Mouse (Mus musculus) heart, embryonic 14.5 days (tissue): ENCODE data around the gene Psme4. TPM values are rescaled to one million over a fixed set of nuclear protein-coding genes. Genes with fewer than 3 reads are reported as not detected.
"Not testable (repeated sequence)": the region's sequence is repeated elsewhere in the genome, so short reads cannot be mapped to it uniquely, and the experiment has no call there.

Source experiments
- ATAC-seq: fragments of 200-750 bp; cut with Nextera tagmentation; 2 replicates; pipeline ENCODE4 v1.8.0; 2017; ENCODE audit warnings: low read depth, moderate TSS enrichment; ENCODE audit not compliant: insufficient number of reproducible peaks, insufficient read depth, low FRiP score
- H3K27ac ChIP-seq, 2 experiments: fragments of 200-500 bp in 1 of 2; fragments of 300-500 bp in 1 of 2; sonication (generic) in 1 of 2; replicated peaks in 1 of 2; 2 replicates each; pipeline ENCODE4 v1.5.1; 2012 to 2014; ENCODE audit warnings: low read depth in 2 of 2, low read length in 2 of 2, control low read depth in 1 of 2, mild to moderate bottlenecking in 1 of 2, mixed read lengths in 1 of 2; ENCODE audit not compliant: control insufficient read depth in 1 of 2, insufficient read depth in 1 of 2
- H3K27me3 ChIP-seq: fragments of 300-500 bp; sonication (generic); 2 replicates; pipeline ENCODE4 v1.6.1; 2014; ENCODE audit warnings: mild to moderate bottlenecking, low read length, control low read depth; ENCODE audit not compliant: control insufficient read depth, insufficient read depth
- H3K36me3 ChIP-seq: fragments of 300-500 bp; sonication (generic); 2 replicates; pipeline ENCODE4 v1.6.1; 2014; ENCODE audit warnings: mild to moderate bottlenecking, control low read depth, low read length, mixed read lengths; ENCODE audit not compliant: control insufficient read depth, insufficient read depth
- H3K4me1 ChIP-seq, 2 experiments: fragments of 200-500 bp in 1 of 2; fragments of 300-500 bp in 1 of 2; sonication (generic) in 1 of 2; 2 replicates each; pipeline ENCODE4 v1.6.1; 2012 to 2014; ENCODE audit warnings: low read length in 2 of 2, control low read depth in 1 of 2, mixed read lengths in 1 of 2; ENCODE audit not compliant: control insufficient read depth in 2 of 2, insufficient read depth in 2 of 2
- H3K4me2 ChIP-seq: fragments of 300-500 bp; sonication (generic); 2 replicates; pipeline ENCODE4 v1.6.1; 2014; ENCODE audit warnings: mild to moderate bottlenecking, low read length
- H3K4me3 ChIP-seq, 2 experiments: fragments of 200-500 bp in 1 of 2; fragments of 300-500 bp in 1 of 2; sonication (generic) in 1 of 2; 2 replicates each; pipeline ENCODE4 v1.5.1; 2012 to 2014; ENCODE audit warnings: low read length in 2 of 2, mild to moderate bottlenecking in 2 of 2, control low read depth in 1 of 2, low read depth in 1 of 2, moderate library complexity in 1 of 2; ENCODE audit not compliant: control insufficient read depth in 1 of 2, insufficient read depth in 1 of 2
- H3K9ac ChIP-seq: fragments of 300-500 bp; sonication (generic); 2 replicates; pipeline ENCODE4 v1.6.1; 2014; ENCODE audit warnings: mild to moderate bottlenecking, low read length
- H3K9me3 ChIP-seq: fragments of 300-500 bp; sonication (generic); 2 replicates; pipeline ENCODE4 v1.6.1; 2016; ENCODE audit warnings: low read length, control low read depth; ENCODE audit not compliant: control insufficient read depth
- WGBS: fragments of 180-500 bp; shearing (Covaris S2); extraction: QIAGEN DNeasy Blood & Tissue Kit; methylation state at CpG from one replicate; pipeline ENCODE4 v1.1.7; 2014; 5-methylcytosine and 5-hydroxymethylcytosine counted together
- polyA plus RNA-seq: library from polyadenylated mRNA; unstranded; fragments of >200 nt; fragmentation: Nextera tagmentation; extraction: Ambion mirVana; gene quantifications from 2 replicates; pipeline ENCODE4 v1.2.1, GENCODE M21; 2014

The Psme4 gene
- polyA plus RNA-seq, 1 experiment from 2014 or later: 20.1 TPM

- Histone ChIP-seq H3K4me1 (no peaks in the 10 kb centered on the region), H3K4me3 (no peak overlapping the region), H3K4me2 (no peak overlapping the region), H3K27me3 (no peaks in the 10 kb centered on the region), H3K27ac (no peak overlapping the region), H3K36me3 (no peaks in the 10 kb centered on the region), H3K9ac (no peak overlapping the region), H3K9me3 (no peaks in the 10 kb centered on the region)
- ATAC-seq: no peak
- 80% methylated on average over 3 of the region's 3 CpGs for WGBS
These were observed 21.3 kb upstream of the Psme4 start for GRCm38 (mm10) chr11:30750039-30750823.

- Histone ChIP-seq H3K4me3 (no peak overlapping the region), H3K9me3 (no peaks in the 10 kb centered on the region), H3K27ac (no peak overlapping the region), H3K27me3 (no peaks in the 10 kb centered on the region), H3K9ac (no peak overlapping the region), H3K4me2 (no peak overlapping the region), H3K36me3 (no peaks in the 10 kb centered on the region), H3K4me1 (no peaks in the 10 kb centered on the region)
- 58% methylated on average over 3 of the region's 3 CpGs for WGBS
- no peak for ATAC-seq
These were observed 18.6 kb upstream of the Psme4 start for GRCm38 (mm10) chr11:30752956-30753355.

GRCm38 (mm10) chr11:30754486-30754854 lies 17.1 kb upstream of the Psme4 start:
- H3K27ac ChIP-seq: not testable (repeated sequence)
- 70% methylated on average over 4 of the region's 4 CpGs for WGBS

GRCm38 (mm10) chr11:30754855-30755530 lies 16.5 kb upstream of the Psme4 start:
- peak overlapping the region; percentile 95 for H3K4me2 ChIP-seq
- H3K4me3 ChIP-seq: peak overlapping the region; percentile 66 to 82
- no peaks in the 10 kb centered on the region for H3K36me3 ChIP-seq
- H3K9me3 ChIP-seq: no peaks in the 10 kb centered on the region
- H3K9ac ChIP-seq: peak overlapping the region; percentile 77
- H3K27me3 ChIP-seq: no peaks in the 10 kb centered on the region
- peak; percentile 75 for ATAC-seq
- under 1% methylated on average over 61 of the region's 66 CpGs for WGBS
- H3K4me1 ChIP-seq: no peaks in the 10 kb centered on the region
- no peak overlapping the region for H3K27ac ChIP-seq

More at GRCm38 (mm10) chr11:30754486-30754854, 17.1 kb upstream of the Psme4 start:
- Histone ChIP-seq H3K4me3 (peak overlapping the region; percentile 66 to 82), H3K4me2 (peak overlapping the region; percentile 95), H3K9ac (peak overlapping the region; percentile 77)
- H3K9me3 ChIP-seq, H3K4me1 ChIP-seq, H3K27me3 ChIP-seq, H3K36me3 ChIP-seq, ATAC-seq: not testable (repeated sequence)

- Histone ChIP-seq H3K9ac (no peak overlapping the region), H3K27ac (no peak overlapping the region), H3K9me3 (no peaks in the 10 kb centered on the region), H3K4me1 (no peaks in the 10 kb centered on the region), H3K36me3 (no peaks in the 10 kb centered on the region), H3K4me3 (no peak overlapping the region), H3K27me3 (no peaks in the 10 kb centered on the region), H3K4me2 (no peak overlapping the region)
- 74% methylated on average over 7 of the region's 7 CpGs for WGBS
- no peak for ATAC-seq
These were observed 10.1 kb upstream of the Psme4 start for GRCm38 (mm10) chr11:30761381-30761780.

GRCm38 (mm10) chr11:30761891-30762290 lies 9.6 kb upstream of the Psme4 start:
- Histone ChIP-seq H3K4me2 (no peak overlapping the region), H3K4me1 (no peaks in the 10 kb centered on the region), H3K36me3 (no peaks in the 10 kb centered on the region), H3K4me3 (no peak overlapping the region), H3K27me3 (no peaks in the 10 kb centered on the region), H3K9me3 (no peaks in the 10 kb centered on the region), H3K9ac (no peak overlapping the region), H3K27ac (no peak overlapping the region)
- 87% methylated on average over 1 of the region's 1 CpGs for WGBS
- no peak for ATAC-seq

GRCm38 (mm10) chr11:30765076-30765475 lies 6.5 kb upstream of the Psme4 start:
- Histone ChIP-seq H3K36me3 (no peaks in the 10 kb centered on the region), H3K4me3 (no peak overlapping the region), H3K27ac (no peak overlapping the region), H3K9me3 (no peaks in the 10 kb centered on the region), H3K27me3 (no peaks in the 10 kb centered on the region), H3K4me1 (no peaks in the 10 kb centered on the region), H3K4me2 (no peak overlapping the region), H3K9ac (no peak overlapping the region)
- no peak for ATAC-seq
- WGBS: 65% methylated on average over 1 of the region's 1 CpGs
